Comparison of ENCODE assay signal across 16 mouse cellular contexts in the genomic region with DNA sequence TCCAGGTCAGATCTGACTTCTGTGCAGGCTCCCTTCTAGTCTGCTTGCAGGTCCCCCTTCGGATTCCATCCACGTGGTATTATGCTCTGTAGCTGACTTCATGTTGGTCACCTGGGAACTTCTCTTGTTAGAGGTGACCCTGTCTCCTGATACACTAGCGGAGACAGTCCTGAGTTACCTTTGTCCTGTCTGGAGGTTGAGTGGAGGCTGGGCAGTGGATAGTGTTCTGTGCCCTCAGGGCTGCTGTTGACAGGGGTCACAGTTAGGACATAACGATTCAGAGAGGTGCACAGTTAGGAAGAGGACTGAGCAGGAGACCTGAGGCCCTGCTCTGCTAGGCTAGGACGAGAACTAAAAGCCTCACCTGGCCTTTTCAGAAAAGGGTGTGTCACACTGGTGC. TPM values are rescaled to one million over a fixed set of nuclear protein-coding genes. Genes with fewer than 3 reads are reported as not detected.
DNase-seq lines count a peak whose midpoint lies in the region; ATAC-seq and TF ChIP-seq lines count a peak whose summit lies in the region.
"Had no signal": no experiment of that assay in that cellular context is flagged by ENCODE, and none has a peak within 500 bp of the region (broad histone marks: within the 10 kb centered on the region; RNA-seq: fewer than 3 reads in every experiment).

No protein-coding gene starts in this region.

- TF ChIP-seq POLR2A in small intestine, adult 2 months (IDR thresholded peaks at IDR 0.05; ENCODE audit: low read depth, low read length) = no peak

- 64% methylated on average over 5 of the region's 5 CpGs for WGBS in embryonic facial prominence, embryonic 13.5 days
- 77% methylated on average over 5 of the region's 5 CpGs for WGBS in embryonic facial prominence, embryonic 10.5 days
- WGBS in intestine, embryonic 16.5 days = 68% methylated on average over 5 of the region's 5 CpGs
- WGBS in small intestine, adult 2 months = 36% methylated on average over 5 of the region's 5 CpGs

- H3K27ac ChIP-seq in embryonic facial prominence, embryonic 13.5 days = no peak overlapping the region
- H3K27ac ChIP-seq in embryonic facial prominence, embryonic 10.5 days (replicated peaks) = no peak overlapping the region
- H3K27ac ChIP-seq in intestine, embryonic 16.5 days (ENCODE audit: low read length) = peak overlapping the region; percentile 94
- H3K27ac ChIP-seq in small intestine, adult 2 months (ENCODE audit: insufficient read depth, low read depth, low read length) = peak overlapping the region; percentile 81

- no peak overlapping the region for H3K4me3 ChIP-seq in embryonic facial prominence, embryonic 13.5 days
- no peak overlapping the region for H3K4me3 ChIP-seq in embryonic facial prominence, embryonic 10.5 days
- no peak overlapping the region for H3K4me3 ChIP-seq in intestine, embryonic 16.5 days (ENCODE audit: low read length)
- H3K4me3 ChIP-seq in small intestine, adult 2 months (ENCODE audit: low read depth, low read length) = no peak overlapping the region
- H3K4me3 ChIP-seq: erythroblast, embryonic 14.5 days; megakaryocyte, embryonic 14.5 days had no signal

- no peak for TF ChIP-seq CTCF in small intestine, adult 2 months (IDR thresholded peaks at IDR 0.05; ENCODE audit: extremely low read depth, insufficient read length, insufficient replicate concordance, low read depth, low read length)

- no peaks in the 10 kb centered on the region for H3K9me3 ChIP-seq in embryonic facial prominence, embryonic 13.5 days
- H3K9me3 ChIP-seq in embryonic facial prominence, embryonic 10.5 days = no peaks in the 10 kb centered on the region
- no peaks in the 10 kb centered on the region for H3K9me3 ChIP-seq in intestine, embryonic 16.5 days (ENCODE audit: control insufficient read depth, low read length)
- H3K9me3 ChIP-seq: megakaryocyte, embryonic 14.5 days had no signal

- H3K27me3 ChIP-seq in embryonic facial prominence, embryonic 13.5 days = no peaks in the 10 kb centered on the region
- H3K27me3 ChIP-seq in embryonic facial prominence, embryonic 10.5 days (replicated peaks; ENCODE audit: low read depth, poor library complexity, severe bottlenecking) = no peaks in the 10 kb centered on the region
- no peaks in the 10 kb centered on the region for H3K27me3 ChIP-seq in intestine, embryonic 16.5 days (replicated peaks; ENCODE audit: control insufficient read depth, insufficient read depth, low read length)
- H3K27me3 ChIP-seq in small intestine, adult 2 months (ENCODE audit: control insufficient read depth, insufficient read depth, low read length) = no peaks in the 10 kb centered on the region

- H3K36me3 ChIP-seq in embryonic facial prominence, embryonic 13.5 days = 0 out of 2 replicates have a peak, but pooled peaks cover 3% of the 10 kb centered on the region
- peaks cover 55% of the 10 kb centered on the region for H3K36me3 ChIP-seq in embryonic facial prominence, embryonic 10.5 days (replicated peaks)
- H3K36me3 ChIP-seq in intestine, embryonic 16.5 days (ENCODE audit: control insufficient read depth, insufficient read depth, low read length) = no peaks in the 10 kb centered on the region
- H3K36me3 ChIP-seq in small intestine, adult 2 months (ENCODE audit: control insufficient read depth, insufficient read depth, low read length) = peaks cover 7% of the 10 kb centered on the region

- H3K4me2 ChIP-seq in embryonic facial prominence, embryonic 13.5 days = no peak overlapping the region
- H3K4me2 ChIP-seq in intestine, embryonic 16.5 days (ENCODE audit: low read depth, low read length) = peak overlapping the region; percentile 30; the same call in 1 of the 2 replicates

- peak overlapping the region; percentile 11; the same call in 1 of the 2 replicates for H3K9ac ChIP-seq in embryonic facial prominence, embryonic 13.5 days
- H3K9ac ChIP-seq in intestine, embryonic 16.5 days (ENCODE audit: low read depth, low read length) = peak overlapping the region; percentile 46; the same call in 1 of the 2 replicates

- peaks cover 60% of the 10 kb centered on the region for H3K4me1 ChIP-seq in embryonic facial prominence, embryonic 13.5 days
- peaks cover 92% of the 10 kb centered on the region for H3K4me1 ChIP-seq in embryonic facial prominence, embryonic 10.5 days
- peaks cover 64% of the 10 kb centered on the region for H3K4me1 ChIP-seq in intestine, embryonic 16.5 days (ENCODE audit: control insufficient read depth, insufficient read depth, low read length)
- H3K4me1 ChIP-seq in small intestine, adult 2 months (ENCODE audit: control insufficient read depth, insufficient read depth, insufficient read length, low read length) = peaks cover 64% of the 10 kb centered on the region

- ATAC-seq in embryonic facial prominence, embryonic 13.5 days (ENCODE audit: insufficient number of reproducible peaks, insufficient read depth, low FRiP score, low TSS enrichment, low read depth) = no peak
- ATAC-seq in intestine, embryonic 16.5 days = no peak
- ATAC-seq: forebrain, embryonic 16.5 days; lung, postnatal 0 days had no signal

- DNase-seq in embryonic facial prominence, embryonic 10.5 days (ENCODE audit: low spot score) = no peak
- DNase-seq in kidney, adult 18-20 months = peak; percentile 47
- DNase-seq in kidney, postnatal 10 days = no peak
- no peak for DNase-seq in cerebellum, adult 8-10 months
- no peak for DNase-seq in urinary bladder, postnatal 14 days (ENCODE audit: low spot score)
- DNase-seq: cerebellum, adult 2 months; layer of hippocampus, postnatal 36 days; left cerebral cortex, postnatal 4 days; right cerebral cortex, adult 18-20 months had no signal

RNA-seq across cellular contexts. Expression of a gene that starts 34.9 kb away (rescaled TPM):
- 21.5 and 24.9 TPM in 2 replicates for polyA plus RNA-seq in embryonic facial prominence, embryonic 13.5 days (2015; fragmentation: Nextera tagmentation; extraction: Ambion mirVana)
- 53.5 and 55.8 TPM in 2 replicates for polyA plus RNA-seq in embryonic facial prominence, embryonic 10.5 days (2016; fragmentation: Nextera tagmentation; extraction: Ambion mirVana)
- 28.7 and 31.7 TPM in 2 replicates for polyA plus RNA-seq in intestine, embryonic 16.5 days (2015; fragmentation: Nextera tagmentation; extraction: Ambion mirVana)
- 74.3 and 147 TPM in 2 replicates for polyA plus RNA-seq in small intestine, adult 2 months (2012; rRNA removed)

Comparison
In these comparisons a context has a peak if more than half of its experiments do, and no peak if none do; other contexts are left out.
1. H3K27ac ChIP-seq: peak in intestine, embryonic 16.5 days (single experiment) and small intestine, adult 2 months (single experiment); none in embryonic facial prominence, embryonic 13.5 days (single experiment) and embryonic facial prominence, embryonic 10.5 days (single experiment).